Comparison of ENCODE assay signal across 8 mouse cellular contexts in the genomic region with DNA sequence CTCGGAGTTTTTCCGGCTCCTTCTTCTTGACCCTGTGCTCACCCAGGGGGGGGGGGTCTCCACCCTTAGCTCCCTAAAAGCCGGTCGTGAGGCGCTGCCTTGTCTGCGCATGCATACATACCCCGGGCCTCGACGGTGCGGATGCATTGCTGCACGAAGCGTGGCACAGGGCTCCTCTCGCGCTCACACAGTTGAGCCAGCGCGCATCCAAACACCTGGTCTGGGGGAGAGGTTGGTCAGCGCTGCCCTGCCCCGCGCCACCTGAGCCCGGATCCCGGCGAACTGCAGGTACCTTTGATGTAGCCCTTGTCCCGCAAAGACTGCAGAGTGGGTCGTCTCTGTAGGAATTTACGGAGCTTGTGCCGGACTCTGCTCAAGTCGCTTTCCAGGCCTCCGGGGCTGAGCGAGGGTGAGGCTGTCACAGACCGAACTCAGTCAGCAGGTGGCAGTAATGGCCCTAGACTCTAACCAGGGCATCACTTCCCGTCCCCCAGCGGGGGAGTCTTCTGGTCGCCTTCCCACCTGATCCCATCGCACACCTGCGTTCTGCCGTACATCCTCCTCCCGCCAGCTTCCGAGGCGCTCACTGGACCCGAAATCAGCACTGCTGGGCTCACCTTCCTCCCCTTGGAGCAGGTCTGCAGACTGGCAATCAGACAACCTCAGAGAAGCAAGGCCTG. TPM values are rescaled to one million over a fixed set of nuclear protein-coding genes. Genes with fewer than 3 reads are reported as not detected.
DNase-seq lines count a peak whose midpoint lies in the region; ATAC-seq lines count a peak whose summit lies in the region.

No protein-coding gene starts in this region.

- DNase-seq in left cerebral cortex, adult 18-20 months (ENCODE audit: low spot score in 2 of 2): peak; percentile 36 to 48
- no peak for DNase-seq in left cerebral cortex, adult 11 months (ENCODE audit: low spot score)
- DNase-seq in cerebellum, adult 11-12 months: peak; percentile 83
- DNase-seq in forebrain, embryonic 14.5 days (ENCODE audit: low spot score): peak; percentile 46
- peak; percentile 51 for DNase-seq in retina, postnatal 7 days (ENCODE audit: low read depth, low spot score)
- DNase-seq in thymus, postnatal 10 days (ENCODE audit: low spot score in 2 of 2): no peak

- no peaks in the 10 kb centered on the region for H3K9me3 ChIP-seq in forebrain, embryonic 14.5 days (replicated peaks; ENCODE audit: control insufficient read depth, low read length)
- H3K9me3 ChIP-seq in intestine, embryonic 15.5 days: no peaks in the 10 kb centered on the region
- no peaks in the 10 kb centered on the region for H3K9me3 ChIP-seq in liver, embryonic 12.5 days (replicated peaks)

- H3K9ac ChIP-seq in forebrain, embryonic 14.5 days (ENCODE audit: low read length): no peak overlapping the region
- H3K9ac ChIP-seq in intestine, embryonic 15.5 days: no peak overlapping the region
- no peak overlapping the region for H3K9ac ChIP-seq in liver, embryonic 12.5 days

- no peaks in the 10 kb centered on the region for H3K4me1 ChIP-seq in forebrain, embryonic 14.5 days (ENCODE audit: control insufficient read depth, insufficient read depth, low read length)
- H3K4me1 ChIP-seq in intestine, embryonic 15.5 days (replicated peaks): peaks cover 9% of the 10 kb centered on the region; the same call in 1 of the 2 replicates
- peaks cover 12% of the 10 kb centered on the region; the same call in 1 of the 2 replicates for H3K4me1 ChIP-seq in liver, embryonic 12.5 days

- WGBS in forebrain, embryonic 14.5 days: 10% methylated on average over 40 of the region's 40 CpGs
- 24% methylated on average over 40 of the region's 40 CpGs for WGBS in intestine, embryonic 15.5 days
- 54% methylated on average over 40 of the region's 40 CpGs for WGBS in liver, embryonic 12.5 days (ENCODE audit: insufficient replicate concordance)

- peaks cover 20% of the 10 kb centered on the region for H3K27me3 ChIP-seq in forebrain, embryonic 14.5 days (replicated peaks; ENCODE audit: control insufficient read depth, insufficient read depth, low read length)
- peaks cover 15% of the 10 kb centered on the region for H3K27me3 ChIP-seq in intestine, embryonic 15.5 days (replicated peaks)
- peaks cover 20% of the 10 kb centered on the region for H3K27me3 ChIP-seq in liver, embryonic 12.5 days (replicated peaks)

- no peak for ATAC-seq in forebrain, embryonic 14.5 days
- ATAC-seq in intestine, embryonic 15.5 days: peak; percentile 39; the same call in 1 of the 2 replicates
- no peak for ATAC-seq in liver, embryonic 12.5 days

- H3K4me2 ChIP-seq in forebrain, embryonic 14.5 days (ENCODE audit: low read length): peak overlapping the region; percentile 51
- H3K4me2 ChIP-seq in intestine, embryonic 15.5 days (replicated peaks): peak overlapping the region; percentile 51
- H3K4me2 ChIP-seq in liver, embryonic 12.5 days: peak overlapping the region; percentile 28

- no peak overlapping the region for H3K27ac ChIP-seq in forebrain, embryonic 14.5 days (ENCODE audit: low read depth, low read length)
- H3K27ac ChIP-seq in intestine, embryonic 15.5 days: no peak overlapping the region
- no peak overlapping the region for H3K27ac ChIP-seq in liver, embryonic 12.5 days

- H3K4me3 ChIP-seq in forebrain, embryonic 14.5 days (ENCODE audit: low read depth, low read length): peak overlapping the region; percentile 24
- H3K4me3 ChIP-seq in intestine, embryonic 15.5 days (replicated peaks): peak overlapping the region; percentile 18
- no peak overlapping the region for H3K4me3 ChIP-seq in liver, embryonic 12.5 days

- no peaks in the 10 kb centered on the region for H3K36me3 ChIP-seq in forebrain, embryonic 14.5 days (ENCODE audit: control insufficient read depth, insufficient read depth, low read length)
- 0 out of 2 replicates have a peak, but pooled peaks cover 3% of the 10 kb centered on the region for H3K36me3 ChIP-seq in intestine, embryonic 15.5 days
- H3K36me3 ChIP-seq in liver, embryonic 12.5 days: no peaks in the 10 kb centered on the region

RNA-seq across cellular contexts. Expression of a gene that starts 29.6 kb away (rescaled TPM):
- total RNA-seq in left cerebral cortex, adult 18-20 months (2021): 10 to 100 TPM; 11.9 to 15.1 TPM
- 1.5 and 2.3 TPM in 2 replicates for polyA plus RNA-seq in forebrain, embryonic 14.5 days (2014; fragmentation: Nextera tagmentation; extraction: Ambion mirVana)
- polyA plus RNA-seq in intestine, embryonic 15.5 days (2015; fragmentation: Nextera tagmentation; extraction: Ambion mirVana): 33.0 and 36.2 TPM in 2 replicates
- 2.7 and 4.0 TPM in 2 replicates for polyA plus RNA-seq in liver, embryonic 12.5 days (2016; fragmentation: Nextera tagmentation; extraction: Ambion mirVana)

Comparison
In these comparisons a context has a peak if more than half of its experiments do, and no peak if none do; other contexts are left out.
1. DNase-seq: peak in left cerebral cortex, adult 18-20 months (2 of 2), cerebellum, adult 11-12 months (single experiment), forebrain, embryonic 14.5 days (single experiment) and retina, postnatal 7 days (single experiment); none in left cerebral cortex, adult 11 months (single experiment) and thymus, postnatal 10 days (0 of 2).
2. Peak in every context shown above with its lines, with median percentiles within 50 percentile points of each other: H3K4me2 ChIP-seq.